Mouse (Mus musculus) cerebellum, adult 2 months (tissue): ENCODE measurements around the gene Cntln. TPM values are rescaled to one million over a fixed set of nuclear protein-coding genes. Genes with fewer than 3 reads are reported as not detected.

Source experiments
- DNase-seq, 2 experiments: peaks; one replicate each; pipeline ENCODE4 v3.0.0; 2021
- H3K27ac ChIP-seq: fragments of 200-500 bp; 2 replicates; pipeline ENCODE4 v1.5.1; 2012; ENCODE audit warnings: low read length, control low read depth, inconsistent platforms; ENCODE audit not compliant: insufficient read depth
- H3K27me3 ChIP-seq: fragments of 200-500 bp; 2 replicates; pipeline ENCODE4 v1.6.1; 2012; ENCODE audit warnings: inconsistent platforms, mild to moderate bottlenecking, low read length, moderate library complexity; ENCODE audit not compliant: control insufficient read depth, insufficient read depth
- H3K4me1 ChIP-seq: fragments of 200-500 bp; 2 replicates; pipeline ENCODE4 v1.6.1; 2011; ENCODE audit warnings: low read length; ENCODE audit not compliant: control insufficient read depth, insufficient read depth
- H3K4me3 ChIP-seq: fragments of 200-500 bp; replicated peaks from 2 replicates; pipeline ENCODE3; 2011; ENCODE audit warnings: mild to moderate bottlenecking, low read depth, low read length, control low read depth; ENCODE audit not compliant: insufficient read depth
- CTCF ChIP-seq: fragments of 200-500 bp; IDR thresholded peaks from 2 replicates; pipeline ENCODE4 v1.5.1; 2011; ENCODE audit warnings: low read depth, mild to moderate bottlenecking, control low read depth, low read length, moderate library complexity, borderline replicate concordance; ENCODE audit not compliant: insufficient read depth
- POLR2A ChIP-seq: fragments of 200-500 bp; IDR thresholded peaks from 2 replicates; pipeline ENCODE4 v1.6.1; 2011; ENCODE audit warnings: low read length, control low read depth, borderline replicate concordance; ENCODE audit not compliant: insufficient read depth
- WGBS: fragments of 180-500 bp; shearing (Covaris S2); methylation state at CpG from one replicate; pipeline ENCODE4 v1.1.7; 2018; 5-methylcytosine and 5-hydroxymethylcytosine counted together
- polyA plus RNA-seq: library from polyadenylated mRNA; depleted of rRNA; stranded (reverse); fragments of >200 nt; gene quantifications from 2 replicates; pipeline ENCODE4 v1.2.3, GENCODE M21; 2012

Gene Cntln
- polyA plus RNA-seq, 1 experiment: 7.6 TPM

DNA sequence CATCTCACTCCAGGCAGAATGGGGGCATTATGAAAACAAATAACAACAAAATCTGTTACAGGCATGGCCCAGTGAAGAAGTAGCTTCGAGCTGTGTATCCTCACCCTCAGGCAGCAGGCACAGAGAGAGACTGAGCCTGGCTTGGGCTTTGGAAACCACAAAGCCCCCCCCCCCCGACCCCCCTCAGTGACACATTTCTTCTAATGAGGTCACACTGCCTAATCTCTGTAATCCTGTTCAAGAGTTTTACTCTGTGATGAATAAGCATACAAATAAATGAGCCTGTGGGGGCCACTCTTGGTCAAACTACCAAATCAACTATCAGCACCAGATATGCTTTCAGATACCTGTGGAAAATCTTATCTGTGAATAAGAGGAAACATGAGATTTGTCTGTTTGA lies 177.6 kb downstream of the Cntln start:
- no peak for DNase-seq
- Histone ChIP-seq H3K4me3 (no peak overlapping the region), H3K27ac (no peak overlapping the region), H3K27me3 (no peaks in the 10 kb centered on the region), H3K4me1 (no peaks in the 10 kb centered on the region)
- 52% methylated on average over 2 of the region's 2 CpGs for WGBS
- TF ChIP-seq POLR2A (no peak), CTCF (no peak)

DNA sequence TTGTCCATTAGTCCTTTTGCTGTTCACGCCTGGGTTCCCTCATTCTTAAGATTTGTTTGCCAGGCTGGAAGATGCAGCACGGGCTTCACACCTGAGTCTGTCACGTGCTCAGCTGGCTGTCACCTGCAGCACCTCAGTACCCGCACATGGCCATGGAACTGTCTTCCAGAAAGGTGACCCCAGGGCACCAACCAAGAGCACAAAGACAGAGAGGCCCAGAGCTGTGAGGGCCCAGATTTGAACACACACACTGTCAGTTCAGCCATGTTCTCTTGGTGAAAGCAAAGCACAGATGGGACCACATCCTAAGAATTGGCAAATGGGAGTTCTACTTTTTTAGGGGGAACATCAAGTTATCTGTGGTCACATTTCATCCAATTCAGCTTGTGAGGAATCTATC lies 211.9 kb downstream of the Cntln start:
- WGBS: 80% methylated on average over 4 of the region's 4 CpGs
- no peak overlapping the region for H3K27ac ChIP-seq
- H3K27me3 ChIP-seq: no peaks in the 10 kb centered on the region
- H3K4me3 ChIP-seq: no peak overlapping the region
- no peak for DNase-seq
- no peaks in the 10 kb centered on the region for H3K4me1 ChIP-seq
- TF ChIP-seq CTCF: no peak

DNA sequence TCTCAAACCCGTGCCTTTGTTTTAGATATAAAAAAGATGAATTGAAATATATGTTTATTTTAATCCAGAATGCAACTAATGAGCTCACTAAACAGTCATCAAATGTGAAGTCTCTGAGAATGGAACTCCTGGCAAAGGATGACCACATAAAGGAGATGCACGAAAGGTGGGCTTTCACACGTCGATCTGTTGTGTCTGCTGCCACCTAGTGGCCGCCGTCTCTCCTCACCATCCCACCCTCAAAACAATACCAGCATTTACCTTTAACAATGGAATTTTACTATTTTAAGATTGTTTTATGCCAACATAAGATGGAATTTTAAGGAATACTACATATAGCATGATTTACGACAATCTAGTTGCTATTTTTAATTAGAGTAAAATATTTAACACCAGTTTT lies 212.6 kb downstream of the Cntln start:
- peak; percentile 24 to 40 for DNase-seq
- no peaks in the 10 kb centered on the region for H3K4me1 ChIP-seq
- 17% methylated on average over 7 of the region's 7 CpGs for WGBS
- no peak overlapping the region for H3K4me3 ChIP-seq
- TF ChIP-seq CTCF (peak; percentile 97), POLR2A (no peak)
- no peaks in the 10 kb centered on the region for H3K27me3 ChIP-seq
- H3K27ac ChIP-seq: no peak overlapping the region

DNA sequence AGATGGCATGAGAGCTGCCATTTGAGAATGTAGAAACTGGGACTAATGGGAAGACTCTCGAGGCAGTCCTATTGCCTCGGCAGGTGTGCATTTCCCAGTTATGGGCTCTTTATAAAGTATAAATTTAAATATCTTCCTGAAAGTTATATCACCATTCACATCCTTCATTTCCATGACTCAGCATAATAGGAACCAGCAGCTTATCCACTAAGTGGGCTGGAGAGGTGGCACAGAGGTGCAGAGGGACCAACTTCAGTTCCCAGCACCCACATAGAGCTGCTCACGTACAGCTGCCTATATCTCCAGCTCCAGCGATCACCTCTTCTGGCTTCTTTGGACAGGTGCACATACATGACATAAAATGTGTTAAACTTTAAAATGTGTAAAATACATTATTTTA lies 218.1 kb downstream of the Cntln start:
- no peak for DNase-seq
- 96% methylated on average over 4 of the region's 4 CpGs for WGBS
- Histone ChIP-seq H3K27ac (no peak overlapping the region), H3K4me3 (no peak overlapping the region), H3K4me1 (no peaks in the 10 kb centered on the region), H3K27me3 (no peaks in the 10 kb centered on the region)
- TF ChIP-seq POLR2A (no peak), CTCF (no peak)

DNA sequence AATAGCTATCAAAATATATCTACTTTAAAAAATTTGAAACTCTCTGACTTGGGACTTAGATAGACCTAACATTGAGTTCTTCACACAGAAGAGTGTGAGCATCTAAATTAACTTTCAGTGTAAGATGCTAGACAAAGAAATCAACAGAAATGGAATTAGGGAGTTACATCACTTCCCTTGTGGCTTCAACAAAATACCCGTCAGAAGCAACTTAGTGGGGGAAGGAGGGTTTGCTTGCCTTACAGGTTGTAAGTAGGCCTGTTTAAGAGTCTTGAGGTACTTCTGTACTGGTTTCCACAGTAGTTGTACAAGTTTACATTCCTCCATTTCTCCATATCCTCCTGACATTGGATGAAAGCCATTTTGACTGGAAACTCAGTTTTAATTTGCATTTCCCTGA lies 222.3 kb downstream of the Cntln start:
- H3K27ac ChIP-seq: no peak overlapping the region
- 90% methylated on average over 1 of the region's 1 CpGs for WGBS
- no peak overlapping the region for H3K4me3 ChIP-seq
- TF ChIP-seq POLR2A (no peak), CTCF (no peak)
- no peaks in the 10 kb centered on the region for H3K4me1 ChIP-seq
- no peak for DNase-seq
- no peaks in the 10 kb centered on the region for H3K27me3 ChIP-seq

DNA sequence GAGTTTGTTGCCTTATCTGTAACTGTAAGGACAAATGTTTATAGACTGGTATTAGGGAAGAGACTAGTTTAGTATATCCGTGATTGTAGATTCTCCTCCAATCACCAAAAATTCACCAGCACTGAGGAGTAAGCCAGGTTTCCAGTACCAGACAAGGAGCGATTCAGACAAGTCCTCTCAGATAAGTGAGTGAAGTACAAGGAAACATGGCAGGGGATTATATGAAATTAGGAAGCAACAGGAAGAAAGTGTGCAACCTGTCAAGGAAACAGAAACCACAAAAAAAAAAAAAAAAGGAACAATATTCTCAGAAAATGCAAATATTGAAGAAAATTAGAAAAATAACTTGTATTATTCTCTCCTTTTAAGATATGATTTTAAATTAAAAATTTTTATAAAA lies 222.9 kb downstream of the Cntln start:
- TF ChIP-seq POLR2A: no peak
- H3K4me3 ChIP-seq: no peak overlapping the region
- DNase-seq: no peak
- H3K4me1 ChIP-seq: no peaks in the 10 kb centered on the region
- WGBS: 94% methylated on average over 2 of the region's 2 CpGs
- H3K27ac ChIP-seq: no peak overlapping the region
- H3K27me3 ChIP-seq: no peaks in the 10 kb centered on the region

DNA sequence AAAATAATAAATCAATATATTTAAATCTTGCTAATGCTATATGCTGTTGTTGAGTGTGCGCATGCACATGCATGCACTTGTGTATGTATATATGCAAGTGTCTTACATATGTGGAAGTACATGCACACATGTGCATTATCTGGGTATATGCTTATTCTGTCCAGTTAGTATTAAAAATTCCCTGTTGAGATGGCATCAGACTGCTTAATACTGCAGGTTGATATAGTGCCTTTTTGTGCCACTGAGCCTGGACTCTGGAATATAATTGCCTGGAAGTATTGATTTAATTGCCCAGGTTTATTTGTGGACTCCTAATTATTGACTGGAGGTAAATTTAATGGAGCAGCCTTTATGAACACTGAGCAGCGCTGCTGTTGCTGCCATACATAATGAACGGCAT lies 236.2 kb downstream of the Cntln start:
- no peak for DNase-seq
- Histone ChIP-seq H3K27ac (no peak overlapping the region), H3K27me3 (no peaks in the 10 kb centered on the region), H3K4me1 (no peaks in the 10 kb centered on the region), H3K4me3 (no peak overlapping the region)
- WGBS: 97% methylated on average over 3 of the region's 3 CpGs
- no peak for TF ChIP-seq CTCF
- TF ChIP-seq POLR2A: no peak

DNA sequence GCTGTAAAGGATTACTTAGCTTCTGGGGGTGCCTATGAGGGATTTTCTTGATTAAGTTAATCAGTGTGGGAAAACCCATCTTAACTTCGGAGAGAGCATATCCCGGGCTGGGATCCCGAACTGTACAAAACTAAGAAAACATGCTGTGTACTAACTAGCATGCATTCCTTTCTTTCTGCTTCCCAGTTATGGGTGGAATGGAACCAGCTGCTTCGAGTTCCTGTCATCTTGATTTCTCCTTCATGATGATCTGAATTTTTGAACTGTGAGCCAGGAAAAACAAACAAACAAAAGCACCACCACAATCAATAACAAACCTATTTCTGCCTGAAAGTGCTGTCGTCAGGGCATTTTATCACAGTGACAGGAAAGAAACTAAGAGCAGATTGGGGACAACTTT lies 265.6 kb downstream of the Cntln start:
- no peak for DNase-seq
- Histone ChIP-seq H3K4me3 (no peak overlapping the region), H3K4me1 (no peaks in the 10 kb centered on the region), H3K27me3 (no peaks in the 10 kb centered on the region; the same call in 1 of the 2 replicates), H3K27ac (no peak overlapping the region)
- 53% methylated on average over 5 of the region's 5 CpGs for WGBS
- TF ChIP-seq POLR2A: no peak
- no peak for TF ChIP-seq CTCF

DNA sequence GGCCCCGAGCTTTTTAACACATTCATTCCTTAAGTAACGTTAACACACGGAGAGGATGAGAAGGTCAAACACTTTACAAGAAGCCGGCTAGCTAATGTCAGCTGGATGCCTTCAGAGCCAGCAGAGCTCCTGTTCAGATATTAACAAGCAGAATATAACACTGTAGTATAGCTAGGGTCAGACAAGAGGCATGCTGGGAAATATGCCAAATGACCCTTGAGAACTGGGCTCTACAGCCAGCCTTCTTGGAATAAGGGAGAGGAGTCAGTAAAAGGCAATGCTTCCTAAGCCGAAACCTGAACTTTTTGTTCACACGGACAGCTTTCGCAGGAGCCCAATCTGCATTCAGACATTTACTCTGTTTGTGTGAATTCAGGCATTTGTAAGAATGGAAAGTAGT lies 267.8 kb downstream of the Cntln start:
- no peak for DNase-seq
- Histone ChIP-seq H3K27me3 (no peaks in the 10 kb centered on the region), H3K4me3 (no peak overlapping the region), H3K4me1 (no peaks in the 10 kb centered on the region), H3K27ac (no peak overlapping the region)
- no peak for TF ChIP-seq CTCF
- no peak for TF ChIP-seq POLR2A
- WGBS: 89% methylated on average over 7 of the region's 7 CpGs
